Mouse (Mus musculus): ENCODE data around the gene Gm5244. TPM values are rescaled to one million over a fixed set of nuclear protein-coding genes. Genes with fewer than 3 reads are reported as not detected.

Gm5244 gene
- total RNA-seq, 2 experiments from 2014 or later, result not detected

Other genes starting within 250 kb of the Gm5244 start
- not detected in 2 replicates for gene Gm4952, start 246.7 kb upstream of the Gm5244 start, total RNA-seq (2015; ENCODE audit: low replicate concordance)
- gene Gm4952, start 246.7 kb upstream of the Gm5244 start, total RNA-seq (2017; ENCODE audit: low replicate concordance), result not detected in 2 replicates
- not detected in 2 replicates for gene Glyat, start 213.4 kb upstream of the Gm5244 start, total RNA-seq (2015; ENCODE audit: low replicate concordance)
- gene Glyat, start 213.4 kb upstream of the Gm5244 start, total RNA-seq (2017; ENCODE audit: low replicate concordance), result 5.3 TPM in 1 of 2 replicates, not detected in the other
- gene Olfr1442, start 176.2 kb upstream of the Gm5244 start, total RNA-seq (2015; ENCODE audit: low replicate concordance), result not detected in 2 replicates
- gene Olfr1442, start 176.2 kb upstream of the Gm5244 start, total RNA-seq (2017; ENCODE audit: low replicate concordance), result 0.23 TPM in 1 of 2 replicates, not detected in the other
- not detected in 2 replicates for gene Olfr1443, start 168.6 kb upstream of the Gm5244 start, total RNA-seq (2015; ENCODE audit: low replicate concordance)
- gene Olfr1443, start 168.6 kb upstream of the Gm5244 start, total RNA-seq (2017; ENCODE audit: low replicate concordance), result not detected in 2 replicates
- not detected in 2 replicates for gene Keg1, start 150.9 kb upstream of the Gm5244 start, total RNA-seq (2015; ENCODE audit: low replicate concordance)
- not detected in 2 replicates for gene Keg1, start 150.9 kb upstream of the Gm5244 start, total RNA-seq (2017; ENCODE audit: low replicate concordance)
- gene Cntf, start 81.0 kb upstream of the Gm5244 start, total RNA-seq (2015; ENCODE audit: low replicate concordance), result 6.7 and 20.2 TPM in 2 replicates
- 3.6 and 5.0 TPM in 2 replicates for gene Cntf, start 81.0 kb upstream of the Gm5244 start, total RNA-seq (2017; ENCODE audit: low replicate concordance)
- 101 and 140 TPM in 2 replicates for gene Zfp91, start 50.6 kb upstream of the Gm5244 start, total RNA-seq (2015; ENCODE audit: low replicate concordance)
- 140 and 154 TPM in 2 replicates for gene Zfp91, start 50.6 kb upstream of the Gm5244 start, total RNA-seq (2017; ENCODE audit: low replicate concordance)
- gene Lpxn, start 50.5 kb upstream of the Gm5244 start, total RNA-seq (2015; ENCODE audit: low replicate concordance), result 0.84 and 2.9 TPM in 2 replicates
- gene Lpxn, start 50.5 kb upstream of the Gm5244 start, total RNA-seq (2017; ENCODE audit: low replicate concordance), result 1.3 and 3.2 TPM in 2 replicates
- gene Olfr1444, start 10.6 kb downstream of the Gm5244 start, total RNA-seq (2015; ENCODE audit: low replicate concordance), result not detected in 2 replicates
- gene Olfr1444, start 10.6 kb downstream of the Gm5244 start, total RNA-seq (2017; ENCODE audit: low replicate concordance), result not detected in 2 replicates
- gene Olfr1445, start 37.2 kb downstream of the Gm5244 start, total RNA-seq (2015; ENCODE audit: low replicate concordance), result not detected in 2 replicates
- not detected in 2 replicates for gene Olfr1445, start 37.2 kb downstream of the Gm5244 start, total RNA-seq (2017; ENCODE audit: low replicate concordance)
- gene Olfr1446, start 46.8 kb downstream of the Gm5244 start, total RNA-seq (2015; ENCODE audit: low replicate concordance), result not detected in 2 replicates
- not detected in 2 replicates for gene Olfr1446, start 46.8 kb downstream of the Gm5244 start, total RNA-seq (2017; ENCODE audit: low replicate concordance)
- not detected in 2 replicates for gene Olfr1447, start 57.1 kb downstream of the Gm5244 start, total RNA-seq (2015; ENCODE audit: low replicate concordance)
- not detected in 2 replicates for gene Olfr1447, start 57.1 kb downstream of the Gm5244 start, total RNA-seq (2017; ENCODE audit: low replicate concordance)
- not detected in 2 replicates for gene Olfr1448, start 77.7 kb downstream of the Gm5244 start, total RNA-seq (2015; ENCODE audit: low replicate concordance)
- not detected in 2 replicates for gene Olfr1448, start 77.7 kb downstream of the Gm5244 start, total RNA-seq (2017; ENCODE audit: low replicate concordance)
- not detected in 2 replicates for gene Olfr1449, start 84.2 kb downstream of the Gm5244 start, total RNA-seq (2015; ENCODE audit: low replicate concordance)
- gene Olfr1449, start 84.2 kb downstream of the Gm5244 start, total RNA-seq (2017; ENCODE audit: low replicate concordance), result not detected in 2 replicates
- gene Olfr1450, start 103.6 kb downstream of the Gm5244 start, total RNA-seq (2015; ENCODE audit: low replicate concordance), result not detected in 2 replicates
- not detected in 2 replicates for gene Olfr1450, start 103.6 kb downstream of the Gm5244 start, total RNA-seq (2017; ENCODE audit: low replicate concordance)
- not detected in 2 replicates for gene Olfr1451, start 148.3 kb downstream of the Gm5244 start, total RNA-seq (2015; ENCODE audit: low replicate concordance)
- gene Olfr1451, start 148.3 kb downstream of the Gm5244 start, total RNA-seq (2017; ENCODE audit: low replicate concordance), result not detected in 2 replicates
- not detected in 2 replicates for gene Olfr1453, start 181.6 kb downstream of the Gm5244 start, total RNA-seq (2015; ENCODE audit: low replicate concordance)
- gene Olfr1453, start 181.6 kb downstream of the Gm5244 start, total RNA-seq (2017; ENCODE audit: low replicate concordance), result not detected in 2 replicates
- gene Olfr1454, start 213.9 kb downstream of the Gm5244 start, total RNA-seq (2015; ENCODE audit: low replicate concordance), result not detected in 2 replicates
- gene Olfr1454, start 213.9 kb downstream of the Gm5244 start, total RNA-seq (2017; ENCODE audit: low replicate concordance), result not detected in 2 replicates

All from erythroid progenitor cell, adult 5-6 weeks (primary cell).